Comparison of ENCODE assay signal across 10 mouse cellular contexts in the genomic region with DNA sequence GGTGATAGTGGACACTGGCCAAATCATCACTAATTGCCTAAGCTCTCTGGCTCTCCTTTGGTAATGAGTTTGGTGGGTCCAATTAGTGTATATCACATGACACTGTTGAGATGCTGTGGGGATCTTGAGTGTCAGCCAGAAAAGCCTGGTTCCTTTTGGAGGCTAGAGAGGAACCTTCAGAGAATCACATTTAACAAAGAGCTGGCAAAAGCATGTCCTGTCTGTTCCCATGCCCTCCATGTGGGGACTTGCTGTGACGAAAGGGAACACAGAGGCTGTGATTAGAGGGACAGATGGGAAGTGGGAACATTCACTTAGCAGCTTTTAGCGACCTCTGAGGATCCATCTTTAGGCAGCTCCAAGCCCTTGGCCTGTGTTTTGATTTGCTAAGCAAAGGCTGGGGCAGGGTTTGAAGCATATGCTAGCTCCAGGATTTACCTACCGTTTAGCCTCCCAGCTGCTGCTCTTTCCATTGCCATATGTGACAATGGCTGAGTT.
DNase-seq lines count a peak whose midpoint lies in the region; ATAC-seq and TF ChIP-seq lines count a peak whose summit lies in the region.
"Had no signal": no experiment of that assay in that cellular context is flagged by ENCODE, and none has a peak within 500 bp of the region (broad histone marks: within the 10 kb centered on the region; RNA-seq: fewer than 3 reads in every experiment).

No protein-coding gene starts in this region.

- no peak overlapping the region for H3K9ac ChIP-seq in midbrain, postnatal 0 days (replicated peaks; ENCODE audit: low read length, poor library complexity, severe bottlenecking)

- H3K4me1 ChIP-seq in midbrain, postnatal 0 days (ENCODE audit: insufficient read depth, low read length), result no peaks in the 10 kb centered on the region
- no peaks in the 10 kb centered on the region for H3K4me1 ChIP-seq in midbrain, embryonic 10.5 days

- ATAC-seq in midbrain, postnatal 0 days (ENCODE audit: low FRiP score), result peak; percentile 73; the same call in 1 of the 2 replicates

- H3K4me3 ChIP-seq in midbrain, postnatal 0 days (ENCODE audit: low read depth, low read length), result no peak overlapping the region
- H3K4me3 ChIP-seq in midbrain, embryonic 10.5 days, result no peak overlapping the region
- H3K4me3 ChIP-seq in layer of hippocampus, adult 2 months, result no peak overlapping the region

- 71% methylated on average over 3 of the region's 3 CpGs for WGBS in midbrain, postnatal 0 days
- 87% methylated on average over 3 of the region's 3 CpGs for WGBS in midbrain, embryonic 10.5 days

- H3K9me3 ChIP-seq in midbrain, postnatal 0 days (ENCODE audit: low read length), result no peaks in the 10 kb centered on the region
- no peaks in the 10 kb centered on the region for H3K9me3 ChIP-seq in midbrain, embryonic 10.5 days (replicated peaks)

- no peak overlapping the region for H3K27ac ChIP-seq in midbrain, postnatal 0 days (ENCODE audit: low read depth, low read length)
- no peak overlapping the region for H3K27ac ChIP-seq in midbrain, embryonic 10.5 days (replicated peaks)
- H3K27ac ChIP-seq in layer of hippocampus, adult 2 months, result peak overlapping the region; percentile 86

- H3K4me2 ChIP-seq in midbrain, postnatal 0 days (ENCODE audit: low read depth, low read length, poor library complexity, severe bottlenecking), result no peak overlapping the region
- H3K4me2 ChIP-seq: liver, embryonic 11.5 days had no signal

- TF ChIP-seq CTCF in midbrain, postnatal 0 days (IDR thresholded peaks at IDR 0.05), result no peak
- no peak for TF ChIP-seq CTCF in layer of hippocampus, adult 2 months (conservative IDR thresholded peaks at IDR 0.05)

- DNase-seq in midbrain, postnatal 0 days (ENCODE audit: low spot score), result peak; percentile 93
- no peak for DNase-seq in midbrain, embryonic 10.5 days (ENCODE audit: low spot score)
- DNase-seq in cerebellum, postnatal 10 days, result peak; percentile 97 to 98
- DNase-seq in layer of hippocampus, adult 2 months (ENCODE audit: low spot score in 2 of 2), result peak; percentile 53 to 77
- peak; percentile 24 to 39 for DNase-seq in right cerebral cortex, postnatal 10 days (ENCODE audit: low spot score in 2 of 2)
- DNase-seq in thymus, postnatal 0 days (ENCODE audit: low spot score), result no peak
- DNase-seq in thymus, postnatal 14 days, result no peak
- no peak for DNase-seq in embryo, embryonic 10 days (ENCODE audit: low spot score)
- DNase-seq: kidney, postnatal 10 days had no signal

- no peaks in the 10 kb centered on the region for H3K27me3 ChIP-seq in midbrain, postnatal 0 days (ENCODE audit: insufficient read depth, low read length)
- H3K27me3 ChIP-seq in midbrain, embryonic 10.5 days (ENCODE audit: low read depth, poor library complexity, severe bottlenecking), result no peaks in the 10 kb centered on the region

- no peaks in the 10 kb centered on the region for H3K36me3 ChIP-seq in midbrain, postnatal 0 days (ENCODE audit: insufficient read depth, low read length)
- H3K36me3 ChIP-seq in midbrain, embryonic 10.5 days, result no peaks in the 10 kb centered on the region

Comparison
In these comparisons a context has a peak if more than half of its experiments do, and no peak if none do; other contexts are left out.
1. DNase-seq: peak in midbrain, postnatal 0 days (single experiment), cerebellum, postnatal 10 days (2 of 2), layer of hippocampus, adult 2 months (2 of 2) and right cerebral cortex, postnatal 10 days (2 of 2); none in midbrain, embryonic 10.5 days (single experiment), thymus, postnatal 0 days (single experiment), thymus, postnatal 14 days (single experiment) and embryo, embryonic 10 days (single experiment).